Mouse (Mus musculus): ENCODE data around the gene Gpalpp1. TPM values are rescaled to one million over a fixed set of nuclear protein-coding genes. Genes with fewer than 3 reads are reported as not detected.

The Gpalpp1 gene
- 13.8 and 15.1 TPM in 2 replicates for polyA plus RNA-seq (2016; fragmentation: Nextera tagmentation; extraction: Ambion mirVana)

DNA sequence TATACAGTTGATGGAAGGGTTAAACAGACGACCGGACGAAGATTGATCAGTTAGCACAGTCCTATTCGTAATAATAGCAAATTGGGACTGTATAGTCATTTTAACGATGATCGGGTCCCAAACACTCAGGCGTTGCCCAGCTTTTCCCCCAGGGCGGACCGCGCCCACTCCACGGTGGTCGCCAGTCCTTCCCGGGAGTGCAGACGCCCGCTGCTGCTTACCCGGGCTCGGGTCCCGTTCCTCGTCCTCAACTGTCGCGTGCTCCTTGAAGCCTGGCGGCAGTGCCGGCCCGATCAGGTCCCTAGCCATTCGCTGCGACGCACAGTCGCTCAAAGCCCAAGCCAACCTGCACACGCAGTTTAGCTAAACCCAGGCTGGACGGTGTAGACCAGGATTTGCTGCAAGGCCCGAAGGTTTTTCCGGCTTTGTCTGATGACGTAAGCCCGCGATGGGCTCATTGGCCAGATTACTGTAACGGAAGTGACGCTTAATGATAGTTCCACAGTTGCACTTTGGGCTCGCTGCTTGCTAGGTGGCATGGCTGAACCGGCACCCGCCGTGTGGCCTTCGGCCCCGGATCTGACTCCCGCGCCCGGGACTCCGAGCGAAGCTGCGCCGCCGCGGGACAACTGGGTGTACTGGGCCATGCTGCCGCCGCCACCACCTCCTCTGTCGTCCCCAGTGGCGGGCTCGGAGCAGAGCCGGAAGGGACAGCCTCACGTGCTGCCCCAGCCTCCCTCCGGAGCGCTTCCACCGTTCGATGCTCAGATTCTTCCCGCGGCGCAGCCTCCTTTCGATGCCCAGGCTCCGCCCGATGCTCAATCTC is at the start of gene Gpalpp1, which contains the start of gene Nufip1:
TSS of gene Gpalpp1 (minus strand) at position 365 of the 826 bp plus-strand sequence.
TSS of gene Nufip1 (plus strand) at position 496 of the 826 bp plus-strand sequence.
- Histone ChIP-seq H3K27me3 (ENCODE audit: low read depth, poor library complexity, severe bottlenecking) (no peaks in the 10 kb centered on the region), H3K4me3 (peak within 1 kb of the TSS; percentile 88), H3K27ac (peak within 1 kb of the TSS; percentile 89), H3K4me1 (peaks cover 14% of the 10 kb centered on the region), H3K36me3 (peaks cover 38% of the 10 kb centered on the region), H3K9me3 (replicated peaks) (no peaks in the 10 kb centered on the region)
- DNase-seq (ENCODE audit: low spot score) = peak; percentile 89
- WGBS = under 1% methylated on average over 69 of the region's 69 CpGs

DNA sequence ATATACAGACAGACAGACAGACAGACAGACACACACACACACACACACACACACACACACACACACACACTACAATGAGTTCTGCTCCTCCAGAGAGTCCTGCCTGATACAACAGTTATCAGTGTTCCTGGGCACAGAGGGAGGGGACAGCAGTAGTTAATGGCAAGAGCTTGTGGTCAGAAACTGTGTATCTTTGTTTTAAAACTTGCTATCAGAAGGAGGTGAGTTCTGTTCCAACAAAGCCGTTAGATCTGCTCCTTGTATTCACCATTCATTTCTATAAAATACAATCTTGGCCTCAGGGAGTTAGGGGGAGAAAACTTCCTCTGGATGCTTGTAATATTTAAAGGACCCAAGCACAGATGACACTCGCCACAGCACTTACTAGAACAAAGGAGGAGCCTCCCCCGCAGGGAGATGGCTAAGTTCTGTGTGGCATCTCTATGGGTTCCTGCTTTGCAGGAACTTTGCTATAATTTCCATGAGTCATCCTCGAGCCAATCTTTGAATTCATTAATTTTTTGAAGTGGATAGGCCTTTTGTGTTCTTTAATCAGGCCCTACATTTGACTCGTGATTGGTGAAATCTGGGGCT is 47.7 kb upstream of the Gpalpp1 start:
- 78% methylated on average over 5 of the region's 5 CpGs for WGBS
- DNase-seq (ENCODE audit: low spot score) = no peak
- H3K27ac ChIP-seq = no peak overlapping the region

DNA sequence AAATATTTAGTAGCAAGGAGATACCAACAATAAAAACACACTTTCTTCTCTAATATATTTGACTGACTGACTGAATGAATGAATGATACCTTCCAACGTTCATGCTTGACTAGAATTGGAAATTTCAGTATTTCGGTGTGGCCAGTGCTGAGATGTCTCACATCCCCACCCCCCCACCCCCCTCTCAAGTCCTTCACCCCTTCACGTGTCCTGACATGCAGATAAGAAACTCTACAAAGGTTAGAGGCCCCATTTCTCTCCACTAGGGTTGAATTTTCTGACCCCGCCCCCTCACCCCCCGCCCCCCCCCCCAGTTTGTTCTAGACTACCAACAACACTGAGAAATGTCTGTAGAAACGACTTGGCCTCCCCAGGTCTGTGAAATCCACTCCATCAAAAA is 43.3 kb upstream of the Gpalpp1 start:
- Histone ChIP-seq H3K4me1 (peaks cover 37% of the 10 kb centered on the region), H3K27ac (no peak overlapping the region), H3K27me3 (ENCODE audit: low read depth, poor library complexity, severe bottlenecking) (no peaks in the 10 kb centered on the region), H3K9me3 (replicated peaks) (no peaks in the 10 kb centered on the region), H3K4me3 (peak overlapping the region; percentile 80), H3K36me3 (no peaks in the 10 kb centered on the region)
- DNase-seq (ENCODE audit: low spot score) = no peak
- WGBS = 22% methylated on average over 6 of the region's 6 CpGs

More for the DNA sequence above, 47.7 kb upstream of the Gpalpp1 start:
- Histone ChIP-seq H3K36me3 (no peaks in the 10 kb centered on the region), H3K27me3 (ENCODE audit: low read depth, poor library complexity, severe bottlenecking) (no peaks in the 10 kb centered on the region), H3K9me3 (replicated peaks) (no peaks in the 10 kb centered on the region), H3K4me3 (no peak overlapping the region), H3K4me1 (peaks cover 17% of the 10 kb centered on the region)

- 1% methylated on average over 24 of the region's 24 CpGs for WGBS
- DNase-seq (ENCODE audit: low spot score) = peak; percentile 49
These were observed 42.6 kb upstream of the Gpalpp1 start for GRCm38 (mm10) chr14:76153003-76153675.

GRCm38 (mm10) chr14:76152162-76153002 is 41.8 kb upstream of the Gpalpp1 start:
- Histone ChIP-seq H3K27me3 (ENCODE audit: low read depth, poor library complexity, severe bottlenecking) (no peaks in the 10 kb centered on the region), H3K4me3 (peak overlapping the region; percentile 80), H3K9me3 (replicated peaks) (no peaks in the 10 kb centered on the region), H3K4me1 (peaks cover 37% of the 10 kb centered on the region), H3K27ac (peak overlapping the region; percentile 96), H3K36me3 (no peaks in the 10 kb centered on the region)
- under 1% methylated on average over 41 of the region's 41 CpGs for WGBS
- peak; percentile 95 for DNase-seq (ENCODE audit: low spot score)

More at GRCm38 (mm10) chr14:76153003-76153675, 42.6 kb upstream of the Gpalpp1 start:
- Histone ChIP-seq H3K9me3 (replicated peaks) (no peaks in the 10 kb centered on the region), H3K27me3 (ENCODE audit: low read depth, poor library complexity, severe bottlenecking) (no peaks in the 10 kb centered on the region), H3K4me1 (peaks cover 37% of the 10 kb centered on the region), H3K4me3 (peak overlapping the region; percentile 80), H3K27ac (peak overlapping the region; percentile 96), H3K36me3 (no peaks in the 10 kb centered on the region)

- no peak for DNase-seq (ENCODE audit: low spot score)
- H3K36me3 ChIP-seq = no peaks in the 10 kb centered on the region
- under 1% methylated on average over 10 of the region's 10 CpGs for WGBS
These were observed 41.2 kb upstream of the Gpalpp1 start for GRCm38 (mm10) chr14:76151820-76152161.

GRCm38 (mm10) chr14:76151011-76151410 is 40.5 kb upstream of the Gpalpp1 start:
- no peak for DNase-seq (ENCODE audit: low spot score)
- H3K36me3 ChIP-seq = no peaks in the 10 kb centered on the region
- WGBS = 79% methylated on average over 2 of the region's 2 CpGs
- H3K9me3 ChIP-seq (replicated peaks) = no peaks in the 10 kb centered on the region
- H3K4me3 ChIP-seq = no peak overlapping the region
- no peak overlapping the region for H3K27ac ChIP-seq
- no peaks in the 10 kb centered on the region for H3K27me3 ChIP-seq (ENCODE audit: low read depth, poor library complexity, severe bottlenecking)
- H3K4me1 ChIP-seq = peaks cover 29% of the 10 kb centered on the region

More at GRCm38 (mm10) chr14:76151820-76152161, 41.2 kb upstream of the Gpalpp1 start:
- Histone ChIP-seq H3K4me1 (peaks cover 32% of the 10 kb centered on the region), H3K9me3 (replicated peaks) (no peaks in the 10 kb centered on the region), H3K27me3 (ENCODE audit: low read depth, poor library complexity, severe bottlenecking) (no peaks in the 10 kb centered on the region), H3K4me3 (peak overlapping the region; percentile 80), H3K27ac (peak overlapping the region; percentile 96)

DNA sequence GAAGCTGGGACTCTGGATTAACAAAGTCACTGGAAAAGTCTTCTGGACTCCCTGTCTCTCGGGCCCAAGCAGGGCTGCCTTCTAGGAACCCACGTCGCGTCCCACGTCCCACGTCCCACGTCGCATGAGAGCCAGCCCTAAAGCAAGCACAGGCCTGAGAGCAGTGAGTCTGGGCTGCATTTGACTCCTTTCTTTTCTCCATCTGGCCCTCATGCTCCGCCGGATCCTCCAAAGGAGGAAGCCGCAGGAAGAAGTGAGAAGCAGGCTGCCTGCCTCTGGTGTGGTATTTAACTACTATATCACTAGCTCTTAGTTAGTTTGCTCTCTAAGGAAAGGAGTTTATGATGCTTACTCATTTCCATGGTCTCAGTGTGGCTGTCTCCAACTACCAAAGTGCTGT is 39.9 kb upstream of the Gpalpp1 start:
- Histone ChIP-seq H3K9me3 (replicated peaks) (no peaks in the 10 kb centered on the region), H3K27me3 (ENCODE audit: low read depth, poor library complexity, severe bottlenecking) (no peaks in the 10 kb centered on the region), H3K27ac (no peak overlapping the region), H3K4me1 (peaks cover 27% of the 10 kb centered on the region), H3K36me3 (no peaks in the 10 kb centered on the region), H3K4me3 (no peak overlapping the region)
- WGBS = 86% methylated on average over 11 of the region's 11 CpGs
- DNase-seq (ENCODE audit: low spot score) = no peak

GRCm38 (mm10) chr14:76149531-76150179 is 39.1 kb upstream of the Gpalpp1 start:
- peaks cover 24% of the 10 kb centered on the region for H3K4me1 ChIP-seq
- no peaks in the 10 kb centered on the region for H3K36me3 ChIP-seq
- DNase-seq (ENCODE audit: low spot score) = peak; percentile 34
- H3K27ac ChIP-seq = no peak overlapping the region
- no peak overlapping the region for H3K4me3 ChIP-seq
- H3K9me3 ChIP-seq (replicated peaks) = no peaks in the 10 kb centered on the region
- no peaks in the 10 kb centered on the region for H3K27me3 ChIP-seq (ENCODE audit: low read depth, poor library complexity, severe bottlenecking)
- WGBS = 38% methylated on average over 13 of the region's 13 CpGs

GRCm38 (mm10) chr14:76148294-76148693 is 37.7 kb upstream of the Gpalpp1 start:
- H3K4me1 ChIP-seq = peaks cover 21% of the 10 kb centered on the region
- no peak for DNase-seq (ENCODE audit: low spot score)
- H3K4me3 ChIP-seq = no peak overlapping the region
- H3K36me3 ChIP-seq = no peaks in the 10 kb centered on the region
- no peaks in the 10 kb centered on the region for H3K9me3 ChIP-seq (replicated peaks)
- 87% methylated on average over 10 of the region's 10 CpGs for WGBS
- no peaks in the 10 kb centered on the region for H3K27me3 ChIP-seq (ENCODE audit: low read depth, poor library complexity, severe bottlenecking)
- H3K27ac ChIP-seq = no peak overlapping the region

DNA sequence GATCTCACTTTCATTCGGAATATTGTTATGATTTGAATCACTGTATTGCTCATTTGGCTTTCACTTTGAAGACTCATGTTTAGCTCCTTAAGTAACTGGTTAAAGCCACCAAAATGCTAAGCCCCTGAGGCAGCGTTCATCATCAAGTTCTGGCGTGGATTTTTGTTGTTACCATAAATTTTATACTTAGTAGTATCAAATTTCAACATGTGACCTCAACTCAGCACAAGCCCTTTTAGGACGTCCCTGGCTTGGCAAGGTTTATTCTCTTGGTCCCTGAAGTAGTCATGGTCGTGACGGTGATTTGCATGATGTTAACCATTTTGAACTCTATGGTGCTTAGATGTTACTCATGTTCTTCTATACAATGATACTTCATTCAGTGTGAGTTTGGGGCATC is 36.5 kb upstream of the Gpalpp1 start:
- H3K27ac ChIP-seq = no peak overlapping the region
- H3K36me3 ChIP-seq = no peaks in the 10 kb centered on the region
- WGBS = 77% methylated on average over 6 of the region's 6 CpGs
- no peak for DNase-seq (ENCODE audit: low spot score)
- no peaks in the 10 kb centered on the region for H3K9me3 ChIP-seq (replicated peaks)
- H3K4me1 ChIP-seq = peaks cover 17% of the 10 kb centered on the region
- no peak overlapping the region for H3K4me3 ChIP-seq
- no peaks in the 10 kb centered on the region for H3K27me3 ChIP-seq (ENCODE audit: low read depth, poor library complexity, severe bottlenecking)

- no peaks in the 10 kb centered on the region for H3K36me3 ChIP-seq
These were observed 35.3 kb upstream of the Gpalpp1 start for GRCm38 (mm10) chr14:76145868-76146267.

More at GRCm38 (mm10) chr14:76145868-76146267, 35.3 kb upstream of the Gpalpp1 start:
- DNase-seq (ENCODE audit: low spot score) = no peak
- 64% methylated on average over 7 of the region's 7 CpGs for WGBS
- Histone ChIP-seq H3K9me3 (replicated peaks) (no peaks in the 10 kb centered on the region), H3K4me1 (peaks cover 7% of the 10 kb centered on the region; the same call in 1 of the 2 replicates), H3K4me3 (no peak overlapping the region), H3K27ac (no peak overlapping the region), H3K27me3 (ENCODE audit: low read depth, poor library complexity, severe bottlenecking) (no peaks in the 10 kb centered on the region)

Data from limb, embryonic 10.5 days (tissue).